Mouse (Mus musculus): Measurements from ENCODE around the gene Hist1h1b. TPM values are rescaled to one million over a fixed set of nuclear protein-coding genes. Genes with fewer than 3 reads are reported as not detected.
A peak's percentile ranks its signal among the peaks of the same experiment; 100 is the strongest.
"Not testable (repeated sequence)": the region's sequence is repeated elsewhere in the genome, so short reads cannot be mapped to it uniquely, and the experiment has no call there.

The Hist1h1b gene
- polyA plus RNA-seq, 1 experiment from 2014 or later = 3.2 TPM

DNA sequence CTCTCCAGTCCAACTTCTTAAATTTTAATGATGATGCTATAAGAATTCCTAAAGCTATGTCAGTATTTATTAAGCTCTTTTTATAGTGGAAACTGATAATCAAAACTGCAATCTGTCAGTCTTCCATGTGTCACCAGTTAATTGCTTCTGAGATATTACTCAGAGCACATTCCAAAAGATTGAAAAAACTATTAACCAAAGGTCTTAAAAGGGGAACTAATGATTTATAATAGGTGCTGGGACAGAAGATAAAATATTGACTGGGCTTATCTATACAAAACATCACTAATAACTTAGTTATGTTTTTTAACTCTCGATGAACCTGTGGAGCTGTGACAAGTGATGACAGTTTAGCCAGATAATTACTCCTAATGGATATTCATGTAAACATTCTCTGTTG is 35.4 kb downstream of the Hist1h1b start:
- ATAC-seq (ENCODE audit: low read depth) = no peak
- 86% methylated on average over 1 of the region's 1 CpGs for WGBS
- H3K4me3 ChIP-seq = no peak overlapping the region

DNA sequence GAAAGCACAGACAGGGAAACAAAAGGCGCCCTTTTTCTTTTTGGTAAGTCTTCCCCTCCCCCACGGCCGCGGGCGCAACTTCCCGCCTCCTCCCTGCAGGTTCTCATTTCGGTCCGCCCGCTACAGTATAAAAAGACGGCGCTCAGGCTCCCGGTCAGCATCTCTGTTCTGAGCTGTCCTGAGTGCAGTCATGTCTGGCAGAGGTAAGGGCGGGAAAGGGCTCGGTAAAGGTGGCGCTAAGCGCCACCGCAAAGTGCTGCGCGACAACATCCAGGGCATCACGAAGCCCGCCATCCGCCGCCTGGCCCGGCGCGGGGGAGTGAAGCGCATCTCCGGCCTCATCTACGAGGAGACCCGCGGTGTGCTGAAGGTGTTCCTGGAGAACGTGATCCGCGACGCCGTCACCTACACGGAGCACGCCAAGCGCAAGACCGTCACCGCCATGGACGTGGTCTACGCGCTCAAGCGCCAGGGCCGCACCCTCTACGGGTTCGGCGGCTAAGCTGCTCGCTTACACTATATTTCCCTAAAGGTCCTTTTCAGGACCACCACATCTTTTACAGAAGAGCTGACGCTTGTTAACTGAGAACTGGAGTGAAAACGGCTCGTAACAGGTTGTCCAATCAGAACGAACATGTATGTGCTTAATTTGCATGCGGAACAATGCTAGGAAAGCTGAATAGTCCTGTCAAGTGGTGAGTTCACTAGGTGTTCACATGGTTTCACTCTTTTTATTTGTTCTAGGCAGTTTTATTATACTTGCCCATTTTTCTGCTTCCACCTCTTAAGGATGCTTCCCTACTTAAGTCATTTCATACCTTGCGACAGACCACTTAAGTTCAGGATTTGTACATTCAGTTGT is 45.3 kb downstream of the Hist1h1b start, which contains the start of gene Hist1h4j:
TSS of gene Hist1h4j (plus strand) at position 159 of the 862 bp plus-strand sequence.
- not testable (repeated sequence) for H3K36me3 ChIP-seq, H3K27me3 ChIP-seq, H3K9me3 ChIP-seq
- peak; percentile 91 for ATAC-seq (ENCODE audit: low read depth)
- peak within 1 kb of the TSS; percentile 80 for H3K9ac ChIP-seq
- H3K4me3 ChIP-seq = peak within 1 kb of the TSS; percentile 54
- peaks cover 36% of the 10 kb centered on the region for H3K4me1 ChIP-seq (replicated peaks)
- WGBS = under 1% methylated on average over 51 of the region's 56 CpGs
- H3K27ac ChIP-seq (replicated peaks) = peak within 1 kb of the TSS; percentile 98
- peak within 1 kb of the TSS; percentile 65 for H3K4me2 ChIP-seq

More for the DNA sequence above, 35.4 kb downstream of the Hist1h1b start:
- Histone ChIP-seq H3K27me3 (no peaks in the 10 kb centered on the region), H3K27ac (replicated peaks) (no peak overlapping the region), H3K4me2 (no peak overlapping the region), H3K36me3 (no peaks in the 10 kb centered on the region), H3K4me1 (replicated peaks) (peaks cover 23% of the 10 kb centered on the region), H3K9me3 (no peaks in the 10 kb centered on the region), H3K9ac (no peak overlapping the region)

DNA sequence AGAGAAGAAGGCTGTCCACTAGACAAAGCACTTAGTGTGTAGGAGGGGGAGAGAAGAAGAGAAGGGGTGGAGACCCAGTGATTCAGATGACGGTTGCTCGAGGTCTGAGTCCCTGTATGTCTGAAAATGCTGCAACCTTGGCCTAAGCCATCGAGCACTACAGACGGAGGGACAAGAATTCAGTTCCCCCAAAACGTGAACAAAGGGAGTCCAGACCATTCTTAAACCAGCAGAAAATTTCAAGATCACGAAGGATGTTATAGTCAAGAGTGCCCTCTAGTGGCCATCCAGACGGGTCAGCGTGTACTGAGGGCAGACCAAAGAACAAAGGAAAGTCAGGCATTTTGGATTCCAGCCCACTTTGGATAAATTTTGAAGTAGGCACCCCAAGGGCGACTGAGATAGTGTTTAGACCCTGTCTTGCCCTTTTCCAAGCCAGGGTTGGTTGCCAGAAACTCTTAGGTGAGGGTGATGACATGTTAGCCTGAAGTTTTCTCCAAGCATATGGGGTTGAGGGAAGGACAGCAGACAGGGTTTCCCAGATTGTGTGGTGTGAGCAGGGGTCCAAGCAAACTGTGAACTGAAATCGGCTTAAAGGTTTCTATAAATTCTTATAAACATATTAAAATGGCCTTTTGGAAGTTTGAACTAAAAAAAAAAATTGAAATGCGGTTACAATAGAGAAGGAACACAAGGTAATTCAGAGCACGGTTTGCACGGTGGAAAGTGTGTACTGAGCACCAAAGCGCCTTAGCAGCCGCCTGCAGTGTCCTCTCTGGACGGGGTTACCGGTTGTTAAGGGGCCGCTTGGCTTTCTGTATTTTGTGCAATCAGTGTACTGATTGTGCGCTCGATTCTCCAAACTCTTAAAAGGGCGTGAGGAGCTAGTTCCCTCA is 46.2 kb downstream of the Hist1h1b start:
- peak overlapping the region; percentile 80 for H3K9ac ChIP-seq
- peak overlapping the region; percentile 65 for H3K4me2 ChIP-seq
- under 1% methylated on average over 21 of the region's 21 CpGs for WGBS
- peaks cover 36% of the 10 kb centered on the region for H3K4me1 ChIP-seq (replicated peaks)
- H3K4me3 ChIP-seq = peak overlapping the region; percentile 54
- no peaks in the 10 kb centered on the region for H3K9me3 ChIP-seq
- peak; percentile 86 for ATAC-seq (ENCODE audit: low read depth)
- H3K27ac ChIP-seq (replicated peaks) = peak overlapping the region; percentile 98
- H3K36me3 ChIP-seq = no peaks in the 10 kb centered on the region
- H3K27me3 ChIP-seq = no peaks in the 10 kb centered on the region

DNA sequence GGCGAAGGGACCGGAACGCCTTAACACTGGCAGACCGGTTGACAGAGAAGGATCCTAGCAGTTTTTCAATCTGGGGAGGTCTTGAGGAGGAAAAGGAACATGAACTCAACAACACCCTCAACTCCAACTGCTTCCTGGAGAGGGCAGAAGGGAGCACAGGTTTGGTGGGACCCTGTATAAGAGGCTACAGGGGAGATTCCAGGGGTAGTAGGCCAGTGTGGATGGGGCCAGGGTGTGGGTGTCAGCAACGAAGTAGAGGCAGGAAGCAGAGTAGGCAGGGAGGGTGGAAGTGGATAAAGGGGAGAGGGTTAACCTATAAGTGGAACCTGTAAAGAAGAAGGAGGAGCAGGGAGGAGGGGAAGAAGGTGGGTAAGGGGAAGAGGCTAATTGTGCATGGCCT is 47.0 kb downstream of the Hist1h1b start:
- peak overlapping the region; percentile 80; the same call in 1 of the 2 replicates for H3K9ac ChIP-seq
- ATAC-seq (ENCODE audit: low read depth) = peak; percentile 45
- H3K9me3 ChIP-seq = no peaks in the 10 kb centered on the region
- no peaks in the 10 kb centered on the region for H3K27me3 ChIP-seq
- 64% methylated on average over 5 of the region's 5 CpGs for WGBS
- H3K4me3 ChIP-seq = no peak overlapping the region
- no peaks in the 10 kb centered on the region for H3K36me3 ChIP-seq
- peaks cover 36% of the 10 kb centered on the region for H3K4me1 ChIP-seq (replicated peaks)
- H3K4me2 ChIP-seq = no peak overlapping the region
- peak overlapping the region; percentile 98 for H3K27ac ChIP-seq (replicated peaks)

Small RNAs within 50 kb of the gene (microRNA-seq; reads per million reads assigned to microRNA genes)
- not detected for gene Gm19658
- not detected for gene Gm44346
- gene Gm44454 = not detected

Other genes starting within 250 kb of the Hist1h1b start
- gene Zkscan8, start 249.5 kb downstream of the Hist1h1b start, polyA plus RNA-seq (2015; fragmentation: Nextera tagmentation; extraction: Ambion mirVana) = 5.2 and 5.6 TPM in 2 replicates
- 0.13 and 0.32 TPM in 2 replicates for gene Olfr1366, start 237.8 kb downstream of the Hist1h1b start, polyA plus RNA-seq (2015; fragmentation: Nextera tagmentation; extraction: Ambion mirVana)
- gene Olfr1535, start 220.7 kb downstream of the Hist1h1b start, polyA plus RNA-seq (2015; fragmentation: Nextera tagmentation; extraction: Ambion mirVana) = not detected in 2 replicates
- not detected in 2 replicates for gene Olfr1364, start 198.9 kb downstream of the Hist1h1b start, polyA plus RNA-seq (2015; fragmentation: Nextera tagmentation; extraction: Ambion mirVana)
- gene Olfr1362, start 166.6 kb downstream of the Hist1h1b start, polyA plus RNA-seq (2015; fragmentation: Nextera tagmentation; extraction: Ambion mirVana) = not detected in 2 replicates
- gene Olfr11, start 138.1 kb downstream of the Hist1h1b start, polyA plus RNA-seq (2015; fragmentation: Nextera tagmentation; extraction: Ambion mirVana) = 0.07 TPM in 1 of 2 replicates, not detected in the other
- not detected in 2 replicates for gene Olfr1361, start 117.2 kb downstream of the Hist1h1b start, polyA plus RNA-seq (2015; fragmentation: Nextera tagmentation; extraction: Ambion mirVana)
- gene Olfr1360, start 103.2 kb downstream of the Hist1h1b start, polyA plus RNA-seq (2015; fragmentation: Nextera tagmentation; extraction: Ambion mirVana) = not detected in 2 replicates
- gene Olfr1359, start 82.5 kb downstream of the Hist1h1b start, polyA plus RNA-seq (2015; fragmentation: Nextera tagmentation; extraction: Ambion mirVana) = not detected in 2 replicates
- gene Hist1h2bl, start 64.5 kb downstream of the Hist1h1b start, polyA plus RNA-seq (2015; fragmentation: Nextera tagmentation; extraction: Ambion mirVana) = 1.4 and 1.5 TPM in 2 replicates
- 5.9 TPM in 1 of 2 replicates, not detected in the other for gene Hist1h2ai, start 64.2 kb downstream of the Hist1h1b start, polyA plus RNA-seq (2015; fragmentation: Nextera tagmentation; extraction: Ambion mirVana)
- 2.7 and 3.3 TPM in 2 replicates for gene Hist1h3h, start 63.0 kb downstream of the Hist1h1b start, polyA plus RNA-seq (2015; fragmentation: Nextera tagmentation; extraction: Ambion mirVana)
- 1.2 and 1.4 TPM in 2 replicates for gene Hist1h2bm, start 58.6 kb downstream of the Hist1h1b start, polyA plus RNA-seq (2015; fragmentation: Nextera tagmentation; extraction: Ambion mirVana)
- 1.0 and 1.7 TPM in 2 replicates for gene Hist1h4j, start 45.6 kb downstream of the Hist1h1b start, polyA plus RNA-seq (2015; fragmentation: Nextera tagmentation; extraction: Ambion mirVana)
- gene Hist1h4k, start 30.1 kb downstream of the Hist1h1b start, polyA plus RNA-seq (2015; fragmentation: Nextera tagmentation; extraction: Ambion mirVana) = 0.84 and 3.9 TPM in 2 replicates
- gene Hist1h2ak, start 26.8 kb downstream of the Hist1h1b start, polyA plus RNA-seq (2015; fragmentation: Nextera tagmentation; extraction: Ambion mirVana) = 6.0 and 7.6 TPM in 2 replicates
- gene Hist1h2bn, start 26.5 kb downstream of the Hist1h1b start, polyA plus RNA-seq (2015; fragmentation: Nextera tagmentation; extraction: Ambion mirVana) = 0.73 and 1.1 TPM in 2 replicates
- 32.1 and 33.9 TPM in 2 replicates for gene Hist1h3i, start 2.7 kb upstream of the Hist1h1b start, polyA plus RNA-seq (2015; fragmentation: Nextera tagmentation; extraction: Ambion mirVana)
- gene Hist1h2an, start 6.6 kb upstream of the Hist1h1b start, polyA plus RNA-seq (2015; fragmentation: Nextera tagmentation; extraction: Ambion mirVana) = not detected in 2 replicates
- gene Hist1h2bp, start 6.8 kb upstream of the Hist1h1b start, polyA plus RNA-seq (2015; fragmentation: Nextera tagmentation; extraction: Ambion mirVana) = 0.52 and 1.4 TPM in 2 replicates
- 4.3 and 4.4 TPM in 2 replicates for gene Hist1h2bq, start 29.6 kb upstream of the Hist1h1b start, polyA plus RNA-seq (2015; fragmentation: Nextera tagmentation; extraction: Ambion mirVana)
- gene Hist1h2ao, start 29.8 kb upstream of the Hist1h1b start, polyA plus RNA-seq (2015; fragmentation: Nextera tagmentation; extraction: Ambion mirVana) = not detected in 2 replicates
- not detected in 2 replicates for gene Hist1h4m, start 31.1 kb upstream of the Hist1h1b start, polyA plus RNA-seq (2015; fragmentation: Nextera tagmentation; extraction: Ambion mirVana)
- 7.0 and 7.5 TPM in 2 replicates for gene Hist1h4n, start 51.6 kb upstream of the Hist1h1b start, polyA plus RNA-seq (2015; fragmentation: Nextera tagmentation; extraction: Ambion mirVana)
- 641 and 649 TPM in 2 replicates for gene Hist1h2ap, start 52.9 kb upstream of the Hist1h1b start, polyA plus RNA-seq (2015; fragmentation: Nextera tagmentation; extraction: Ambion mirVana)
- gene Hist1h2br, start 53.1 kb upstream of the Hist1h1b start, polyA plus RNA-seq (2015; fragmentation: Nextera tagmentation; extraction: Ambion mirVana) = 3.9 and 5.2 TPM in 2 replicates
- 16.0 and 16.3 TPM in 2 replicates for gene Zfp184, start 164.5 kb upstream of the Hist1h1b start, polyA plus RNA-seq (2015; fragmentation: Nextera tagmentation; extraction: Ambion mirVana)
- not detected in 2 replicates for gene Pom121l2, start 200.6 kb upstream of the Hist1h1b start, polyA plus RNA-seq (2015; fragmentation: Nextera tagmentation; extraction: Ambion mirVana)
- 0.17 and 0.18 TPM in 2 replicates for gene Prss16, start 229.1 kb upstream of the Hist1h1b start, polyA plus RNA-seq (2015; fragmentation: Nextera tagmentation; extraction: Ambion mirVana)